Mouse (Mus musculus) brown adipose tissue, adult 24 weeks (tissue): ENCODE data around the gene Pip5k1c. TPM values are rescaled to one million over a fixed set of nuclear protein-coding genes. Genes with fewer than 3 reads are reported as not detected.

Experiments used
- H3K27ac ChIP-seq: fragments of 200-500 bp; replicated peaks from 2 replicates; pipeline ENCODE4 v1.5.1; 2012; ENCODE audit warnings: low read depth, mild to moderate bottlenecking, low read length
- H3K4me1 ChIP-seq: fragments of 200-500 bp; 2 replicates; pipeline ENCODE4 v1.6.1; 2012; ENCODE audit warnings: low read length, mixed read lengths; ENCODE audit not compliant: control insufficient read depth, insufficient read depth, insufficient read length
- H3K4me3 ChIP-seq: fragments of 200-500 bp; 2 replicates; pipeline ENCODE4 v1.5.1; 2012; ENCODE audit warnings: low read depth, mild to moderate bottlenecking, low read length, moderate library complexity; ENCODE audit not compliant: insufficient read depth
- polyA plus RNA-seq: library from polyadenylated mRNA; stranded (reverse); fragments of >200 nt; gene quantifications from 2 replicates; pipeline ENCODE4 v1.2.4, GENCODE M21; 2012; ENCODE audit not compliant: missing spikeins, insufficient read depth, insufficient read length

Pip5k1c gene
- polyA plus RNA-seq, 1 experiment, result 12.4 TPM

- Histone ChIP-seq H3K27ac (no peak overlapping the region), H3K4me1 (peaks cover 9% of the 10 kb centered on the region; the same call in 1 of the 2 replicates), H3K4me3 (no peak overlapping the region)
These were observed 62.1 kb downstream of the Pip5k1c start for GRCm38 (mm10) chr10:81354738-81355477.

DNA sequence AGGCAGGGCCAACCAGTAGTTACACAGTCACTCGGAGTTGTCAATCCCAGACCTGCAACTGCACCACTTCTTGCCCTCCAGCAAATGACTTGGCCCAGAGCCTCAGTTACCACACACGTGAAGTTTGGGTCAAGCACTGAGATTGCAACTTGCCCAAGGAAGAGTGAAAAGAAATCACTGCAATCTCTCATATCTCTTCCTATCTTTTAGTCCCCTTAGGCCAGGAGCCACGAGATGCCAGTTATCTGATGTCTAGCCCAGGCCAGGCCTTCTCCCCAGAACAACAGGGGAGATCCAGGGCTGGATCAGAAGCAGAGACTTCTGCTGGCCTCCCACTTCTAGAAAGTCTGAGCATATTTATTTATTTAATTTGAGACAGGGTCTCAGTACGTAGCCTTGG, 62.8 kb downstream of the Pip5k1c start:
- H3K4me1 ChIP-seq, result peaks cover 9% of the 10 kb centered on the region; the same call in 1 of the 2 replicates
- H3K4me3 ChIP-seq, result no peak overlapping the region
- no peak overlapping the region for H3K27ac ChIP-seq

- Histone ChIP-seq H3K4me3 (peak overlapping the region; percentile 58), H3K4me1 (peaks cover 9% of the 10 kb centered on the region; the same call in 1 of the 2 replicates), H3K27ac (peak overlapping the region; percentile 67)
These were observed 63.7 kb downstream of the Pip5k1c start for GRCm38 (mm10) chr10:81356352-81356990.

GRCm38 (mm10) chr10:81356991-81357844, 64.5 kb downstream of the Pip5k1c start, which contains the start of gene Mfsd12:
Mfsd12 (plus strand) TSS chr10:81357491.
- peak within 1 kb of the TSS; percentile 54 for H3K27ac ChIP-seq
- peaks cover 9% of the 10 kb centered on the region; the same call in 1 of the 2 replicates for H3K4me1 ChIP-seq
- H3K4me3 ChIP-seq, result peak within 1 kb of the TSS; percentile 82

DNA sequence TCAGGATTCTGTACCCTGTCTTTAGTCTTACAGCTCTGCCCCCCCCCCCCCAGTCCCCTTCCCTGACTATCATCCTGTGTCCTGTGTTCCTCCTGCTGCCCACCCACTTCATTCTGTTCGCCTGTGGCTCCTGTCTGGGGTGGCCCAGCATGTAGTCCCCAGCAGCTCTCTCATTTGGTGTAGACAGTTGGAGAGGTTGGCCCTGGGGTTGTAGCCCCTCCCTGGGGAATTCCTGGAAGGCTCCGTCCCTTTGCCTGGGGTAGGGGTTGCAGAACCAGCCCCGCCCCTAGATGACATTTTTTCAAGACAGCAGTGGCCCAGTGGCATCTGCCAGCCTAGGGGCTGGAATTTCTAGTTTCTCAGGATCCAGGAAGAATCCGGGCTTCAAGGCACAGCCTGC, 65.4 kb downstream of the Pip5k1c start:
- Histone ChIP-seq H3K4me1 (peaks cover 9% of the 10 kb centered on the region; the same call in 1 of the 2 replicates), H3K27ac (no peak overlapping the region; the same call in 1 of the 2 replicates), H3K4me3 (peak overlapping the region; percentile 82)

DNA sequence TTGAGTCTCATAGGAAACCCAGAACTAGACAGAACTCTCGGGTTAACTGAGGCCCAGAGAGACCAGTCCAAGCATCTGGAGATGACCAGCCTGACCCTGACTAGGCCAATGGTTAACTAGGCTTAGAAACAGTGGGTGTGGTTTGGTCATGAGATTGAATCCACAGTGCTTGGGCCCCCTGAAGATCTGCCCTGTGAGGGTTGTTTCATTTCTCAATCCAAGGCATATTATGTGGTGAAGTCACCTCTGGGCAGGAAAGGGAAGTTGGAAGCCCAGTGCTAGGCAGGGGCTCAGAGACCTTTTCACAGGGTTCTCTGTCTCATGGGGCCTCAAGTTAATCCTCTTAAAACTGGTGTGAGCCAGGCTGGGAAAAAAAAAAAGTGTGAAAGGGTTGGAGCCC, 66.1 kb downstream of the Pip5k1c start:
- H3K4me1 ChIP-seq, result peaks cover 9% of the 10 kb centered on the region; the same call in 1 of the 2 replicates
- peak overlapping the region; percentile 82 for H3K4me3 ChIP-seq
- peak overlapping the region; percentile 39; the same call in 1 of the 2 replicates for H3K27ac ChIP-seq

DNA sequence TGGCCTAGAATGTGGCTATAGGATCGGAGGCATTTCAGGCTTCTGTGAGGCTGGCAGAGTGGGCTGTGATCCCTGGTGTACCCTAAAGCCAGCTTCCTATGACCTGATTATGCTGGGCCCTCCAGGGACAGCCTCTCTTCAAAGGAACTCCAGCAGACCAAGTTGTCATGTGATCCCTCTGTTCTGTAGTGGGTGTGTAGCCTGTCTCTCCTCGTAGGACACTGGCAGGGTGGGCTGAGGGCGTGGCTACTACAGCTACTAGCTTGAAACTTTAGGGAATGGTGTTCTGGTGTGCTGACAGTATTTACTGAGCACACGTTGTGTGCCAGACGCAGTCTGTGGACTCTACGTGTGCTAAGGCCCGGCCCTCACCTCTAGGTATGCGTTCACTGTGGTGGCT, 68.0 kb downstream of the Pip5k1c start:
- H3K4me1 ChIP-seq, result peaks cover 16% of the 10 kb centered on the region
- H3K4me3 ChIP-seq, result no peak overlapping the region
- H3K27ac ChIP-seq, result no peak overlapping the region

DNA sequence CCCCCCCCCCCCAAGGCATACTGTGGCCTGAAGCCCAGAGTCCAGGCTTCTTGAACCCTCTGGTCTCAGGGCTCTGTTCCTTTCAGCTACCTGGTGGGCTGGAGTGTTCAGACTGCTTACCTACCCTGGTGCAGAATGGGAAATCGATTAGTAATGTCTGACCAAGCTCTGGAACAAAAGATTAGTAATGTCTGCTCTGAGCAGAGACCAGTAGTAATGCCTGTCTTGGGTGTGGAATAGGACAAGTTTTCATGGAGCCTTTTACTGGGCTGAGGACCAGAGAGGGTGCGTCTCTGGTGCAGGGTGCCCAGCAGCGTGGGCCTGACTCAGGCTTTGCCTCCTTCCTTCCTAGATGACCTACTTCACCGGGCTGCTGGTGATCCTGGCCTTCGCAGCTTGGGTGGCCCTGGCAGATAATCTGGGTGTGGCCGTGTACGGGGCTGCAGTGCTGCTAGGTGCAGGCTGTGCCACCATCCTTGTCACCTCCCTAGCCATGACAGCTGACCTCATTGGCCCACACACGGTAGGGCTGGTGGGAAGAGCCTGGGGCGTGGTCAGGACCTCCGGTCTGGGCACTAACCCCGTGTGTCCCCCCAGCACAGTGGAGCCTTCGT, 69.7 kb downstream of the Pip5k1c start:
- Histone ChIP-seq H3K4me1 (peaks cover 11% of the 10 kb centered on the region), H3K27ac (no peak overlapping the region), H3K4me3 (no peak overlapping the region)

DNA sequence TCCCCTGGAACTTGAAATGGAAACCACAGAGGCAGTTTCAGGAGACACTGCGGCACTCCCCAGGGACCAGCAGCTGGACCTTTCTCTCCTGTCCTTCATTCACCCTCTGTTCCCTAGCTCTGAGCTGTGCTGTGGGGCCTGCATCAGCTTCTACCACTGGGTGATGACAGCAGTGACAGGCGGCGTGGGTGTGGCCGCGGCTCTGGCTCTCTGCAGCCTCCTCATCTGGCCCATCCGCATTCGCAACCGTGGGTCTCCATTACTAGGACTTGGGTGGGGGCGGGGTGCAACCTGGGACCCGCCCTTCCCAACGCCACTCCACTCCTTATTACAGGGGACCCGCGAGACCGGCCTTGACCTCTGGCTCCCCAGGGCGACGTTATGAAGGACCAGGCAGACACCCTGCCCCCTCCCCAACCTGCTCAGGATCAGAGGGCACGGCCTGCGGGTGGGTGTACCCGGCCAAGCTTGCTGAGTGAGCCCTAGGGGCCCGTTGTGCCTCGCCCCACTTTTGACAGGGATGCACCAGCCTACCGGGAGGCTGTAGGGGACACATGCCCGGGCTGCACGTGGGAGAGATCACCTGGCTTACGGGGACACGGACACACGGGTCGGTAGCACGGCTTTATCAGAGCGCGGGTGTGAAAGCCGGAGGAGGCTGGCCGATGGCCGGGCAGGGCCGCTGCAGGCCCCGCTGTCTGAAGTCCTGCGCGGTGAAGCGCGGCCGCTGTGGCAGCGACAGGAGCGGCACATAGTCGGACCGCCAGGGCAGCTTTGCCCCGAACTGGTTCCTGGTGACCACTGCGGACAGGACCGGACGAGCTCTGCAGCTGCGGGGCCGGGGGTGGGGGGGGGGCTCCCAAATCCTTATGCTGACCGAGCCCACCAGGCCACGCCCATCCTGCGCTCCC, 70.9 kb downstream of the Pip5k1c start:
- Histone ChIP-seq H3K4me1 (peaks cover 9% of the 10 kb centered on the region), H3K4me3 (no peak overlapping the region), H3K27ac (no peak overlapping the region)

DNA sequence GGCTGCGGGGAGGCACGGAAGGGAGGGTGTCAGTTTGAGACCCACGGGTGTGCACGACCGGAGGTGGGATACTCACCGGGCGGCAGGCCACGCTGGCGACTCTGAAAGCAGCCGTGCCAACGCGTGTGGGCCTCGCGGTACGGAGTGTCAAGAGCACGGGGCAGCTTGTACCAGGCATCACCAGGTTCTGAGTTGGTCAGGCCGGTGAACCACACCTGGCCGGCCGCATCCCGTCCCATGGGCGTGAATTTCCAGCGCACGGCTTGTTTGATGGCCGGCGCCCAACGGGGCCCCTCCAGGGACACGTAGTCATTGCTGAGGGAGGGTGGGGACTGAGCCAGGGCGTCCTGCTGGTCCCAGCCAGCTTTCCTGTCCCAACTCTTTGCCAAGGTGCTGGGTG, 71.9 kb downstream of the Pip5k1c start:
- no peak overlapping the region for H3K4me3 ChIP-seq
- peaks cover 7% of the 10 kb centered on the region; the same call in 1 of the 2 replicates for H3K4me1 ChIP-seq
- no peak overlapping the region for H3K27ac ChIP-seq

GRCm38 (mm10) chr10:81365073-81365472, 72.3 kb downstream of the Pip5k1c start:
- Histone ChIP-seq H3K4me1 (peaks cover 7% of the 10 kb centered on the region; the same call in 1 of the 2 replicates), H3K27ac (no peak overlapping the region), H3K4me3 (no peak overlapping the region)

- no peak within 1 kb of the TSS for H3K27ac ChIP-seq
These were observed 73.1 kb downstream of the Pip5k1c start, which contains the start of gene 4930404N11Rik for GRCm38 (mm10) chr10:81365672-81366476. 4930404N11Rik (minus strand) TSS chr10:81365816.

More at GRCm38 (mm10) chr10:81365672-81366476, 73.1 kb downstream of the Pip5k1c start, which contains the start of gene 4930404N11Rik:
- Histone ChIP-seq H3K4me3 (no peak within 1 kb of the TSS), H3K4me1 (peaks cover 7% of the 10 kb centered on the region; the same call in 1 of the 2 replicates)
